Mouse (Mus musculus): ENCODE results near the gene Fam53b. TPM values are rescaled to one million over a fixed set of nuclear protein-coding genes. Genes with fewer than 3 reads are reported as not detected.

Fam53b gene
- 31.1 and 33.9 TPM in 2 replicates for polyA plus RNA-seq (2015; fragmentation: Nextera tagmentation; extraction: Ambion mirVana)

DNA sequence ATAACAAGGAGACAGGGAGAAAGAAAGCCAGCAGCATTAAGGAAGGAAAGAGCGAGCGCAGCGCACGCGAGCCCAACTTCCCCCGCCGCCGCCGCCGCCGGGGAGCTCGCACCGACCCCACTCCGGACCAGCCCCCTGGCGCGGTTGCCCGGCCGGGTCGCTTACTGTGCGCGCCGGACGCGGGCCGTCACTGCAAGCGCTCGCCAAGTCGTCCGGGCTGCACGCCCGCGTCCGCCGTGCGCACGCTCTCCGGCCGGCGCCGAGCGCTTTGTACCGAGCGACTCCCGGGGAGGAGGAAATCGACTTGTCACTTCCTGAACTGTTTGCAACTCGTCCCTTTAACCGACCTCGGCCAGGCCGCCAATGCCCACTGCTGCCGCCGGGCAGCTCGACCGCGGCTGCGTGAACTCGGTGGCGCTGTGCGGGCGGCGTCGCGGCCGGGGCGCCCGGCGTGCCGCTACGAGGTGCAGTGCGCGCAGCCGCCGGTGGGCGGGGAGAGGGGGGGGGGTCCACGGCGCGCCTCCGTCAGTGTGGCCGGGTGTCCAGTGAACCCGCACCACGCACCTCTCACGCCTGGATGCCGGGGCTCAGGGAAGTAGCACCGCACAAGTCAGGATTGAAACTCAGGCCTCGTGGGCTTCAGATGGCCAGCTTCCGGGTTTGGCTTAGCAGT, at the start of gene Fam53b:
Gene Fam53b, minus strand, starts transcription at position 471 of the 673 bp plus-strand sequence.
- Histone ChIP-seq H3K4me3 (peak within 1 kb of the TSS; percentile 77), H3K27ac (peak within 1 kb of the TSS; percentile 95), H3K36me3 (ENCODE audit: poor library complexity, severe bottlenecking) (no peaks in the 10 kb centered on the region), H3K4me1 (peaks cover 64% of the 10 kb centered on the region), H3K4me2 (peak within 1 kb of the TSS; percentile 72), H3K27me3 (no peaks in the 10 kb centered on the region), H3K9me3 (replicated peaks) (no peaks in the 10 kb centered on the region), H3K9ac (peak within 1 kb of the TSS; percentile 92)
- peak; percentile 57 for ATAC-seq
- WGBS: under 1% methylated on average over 69 of the region's 85 CpGs

DNA sequence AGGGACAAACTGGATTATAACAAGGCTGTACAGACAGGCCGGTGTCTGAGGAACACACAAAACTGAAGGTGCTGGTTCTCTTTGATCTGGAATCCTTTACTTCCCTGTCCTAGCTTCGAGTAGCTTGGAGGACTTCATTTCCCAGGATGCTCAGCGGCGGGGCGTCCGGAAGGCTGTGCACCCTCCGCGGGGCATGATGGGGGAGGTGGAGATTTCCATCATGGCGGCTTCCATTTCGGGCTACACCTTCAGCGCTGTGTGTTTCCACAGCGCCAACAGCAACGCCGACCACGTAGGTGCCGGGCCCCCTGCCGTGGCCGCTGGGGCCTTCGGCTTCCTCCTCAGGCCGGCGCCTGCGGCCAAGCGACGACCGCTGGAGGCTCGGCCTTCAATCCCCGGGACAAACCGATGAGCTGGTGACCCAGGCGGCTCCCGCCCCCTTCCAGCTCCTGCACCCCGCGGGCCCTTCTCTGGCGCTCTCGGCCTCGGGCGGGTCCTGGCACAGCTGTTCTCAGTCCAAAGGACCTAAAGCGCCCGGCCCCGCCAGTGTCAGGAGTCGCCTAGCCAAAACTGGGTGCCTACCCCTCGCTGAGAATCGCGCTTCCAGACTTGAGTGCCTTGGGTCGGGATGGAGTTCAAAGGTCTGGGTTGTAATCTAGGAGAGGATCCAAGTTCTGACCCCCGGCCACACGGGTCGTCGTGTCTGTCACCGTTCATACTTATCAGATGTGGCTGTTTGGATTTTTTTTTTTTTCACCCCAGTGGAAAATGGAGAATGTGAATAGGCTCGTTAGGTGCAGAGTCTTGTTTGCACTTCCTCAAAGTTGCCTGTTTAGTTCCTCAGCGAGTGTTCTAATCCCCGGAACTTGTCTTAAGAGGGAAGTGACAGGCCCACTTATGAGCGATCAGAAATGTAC, 45.6 kb upstream of the Fam53b start, which contains the start of gene Abraxas2:
Gene Abraxas2, plus strand, starts transcription at position 184 of the 917 bp plus-strand sequence.
- Histone ChIP-seq H3K27me3 (no peaks in the 10 kb centered on the region), H3K4me3 (peak within 1 kb of the TSS; percentile 93), H3K27ac (peak within 1 kb of the TSS; percentile 69), H3K9ac (peak within 1 kb of the TSS; percentile 92), H3K4me1 (peaks cover 18% of the 10 kb centered on the region), H3K9me3 (replicated peaks) (no peaks in the 10 kb centered on the region), H3K4me2 (peak within 1 kb of the TSS; percentile 88), H3K36me3 (ENCODE audit: poor library complexity, severe bottlenecking) (no peaks in the 10 kb centered on the region)
- peak; percentile 97 for ATAC-seq
- WGBS: under 1% methylated on average over 53 of the region's 53 CpGs

- no peak for ATAC-seq
- 78% methylated on average over 5 of the region's 5 CpGs for WGBS
Measured at GRCm38 (mm10) chr7:132858043-132858608, 44.4 kb upstream of the Fam53b start.

DNA sequence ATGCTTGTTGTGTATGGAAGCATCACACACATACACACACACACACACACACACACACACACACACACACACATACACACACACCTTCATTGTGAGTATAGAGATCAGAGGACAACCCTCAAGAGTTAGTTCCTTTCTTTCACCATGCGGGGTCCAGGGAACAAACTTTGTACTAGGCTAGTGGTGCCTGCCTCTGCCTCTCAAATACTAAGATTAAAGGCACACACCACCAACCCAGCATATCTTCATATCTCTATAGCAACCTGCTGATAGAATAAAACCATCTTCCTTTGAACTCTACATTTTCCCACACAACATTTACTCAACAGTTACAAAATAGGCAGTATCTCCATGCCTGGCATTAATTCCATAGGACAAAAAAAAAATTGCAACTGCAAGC, 42.4 kb upstream of the Fam53b start:
- H3K4me1 ChIP-seq: peaks cover 27% of the 10 kb centered on the region
- no peaks in the 10 kb centered on the region for H3K36me3 ChIP-seq (ENCODE audit: poor library complexity, severe bottlenecking)
- ATAC-seq: no peak
- no peaks in the 10 kb centered on the region for H3K9me3 ChIP-seq (replicated peaks)
- H3K9ac ChIP-seq: no peak overlapping the region
- H3K27ac ChIP-seq: no peak overlapping the region
- 67% methylated on average over 1 of the region's 1 CpGs for WGBS
- H3K4me2 ChIP-seq: no peak overlapping the region
- no peak overlapping the region for H3K4me3 ChIP-seq
- no peaks in the 10 kb centered on the region for H3K27me3 ChIP-seq

More at GRCm38 (mm10) chr7:132858043-132858608, 44.4 kb upstream of the Fam53b start:
- peaks cover 18% of the 10 kb centered on the region for H3K4me1 ChIP-seq
- H3K27me3 ChIP-seq: no peaks in the 10 kb centered on the region
- no peaks in the 10 kb centered on the region for H3K9me3 ChIP-seq (replicated peaks)
- no peak overlapping the region for H3K9ac ChIP-seq
- no peak overlapping the region for H3K27ac ChIP-seq
- no peaks in the 10 kb centered on the region for H3K36me3 ChIP-seq (ENCODE audit: poor library complexity, severe bottlenecking)
- no peak overlapping the region for H3K4me2 ChIP-seq
- no peak overlapping the region for H3K4me3 ChIP-seq

GRCm38 (mm10) chr7:132853946-132854345, 40.3 kb upstream of the Fam53b start:
- Histone ChIP-seq H3K27ac (no peak overlapping the region), H3K27me3 (no peaks in the 10 kb centered on the region), H3K9me3 (replicated peaks) (no peaks in the 10 kb centered on the region), H3K9ac (no peak overlapping the region), H3K4me2 (no peak overlapping the region), H3K4me3 (no peak overlapping the region), H3K4me1 (peaks cover 18% of the 10 kb centered on the region), H3K36me3 (ENCODE audit: poor library complexity, severe bottlenecking) (peaks cover 14% of the 10 kb centered on the region)
- 68% methylated on average over 4 of the region's 4 CpGs for WGBS
- no peak for ATAC-seq

DNA sequence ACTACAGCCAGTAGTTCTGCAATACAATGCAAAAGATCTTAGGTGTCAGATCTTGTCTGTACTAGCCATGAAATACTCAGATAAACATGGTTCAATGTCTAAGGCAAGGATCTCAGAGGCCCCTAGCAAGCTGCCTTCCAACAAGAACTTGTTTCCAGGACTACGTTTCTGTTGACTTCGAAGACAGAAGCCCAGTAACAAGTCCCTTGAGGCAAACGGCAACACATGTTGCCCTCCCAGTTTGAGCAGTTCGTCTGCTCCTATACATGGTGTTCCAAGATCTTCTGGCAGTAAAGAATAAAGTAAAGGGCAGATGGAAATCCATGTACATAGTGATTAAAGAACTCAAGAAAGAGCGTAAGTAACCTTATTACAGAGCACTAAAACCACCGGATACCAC, 39.7 kb upstream of the Fam53b start:
- H3K4me3 ChIP-seq: no peak overlapping the region
- no peaks in the 10 kb centered on the region for H3K9me3 ChIP-seq (replicated peaks)
- peaks cover 18% of the 10 kb centered on the region for H3K36me3 ChIP-seq (ENCODE audit: poor library complexity, severe bottlenecking)
- H3K9ac ChIP-seq: no peak overlapping the region
- H3K4me2 ChIP-seq: no peak overlapping the region
- H3K27ac ChIP-seq: no peak overlapping the region
- H3K4me1 ChIP-seq: peaks cover 15% of the 10 kb centered on the region
- no peaks in the 10 kb centered on the region for H3K27me3 ChIP-seq
- no peak for ATAC-seq
- WGBS: 83% methylated on average over 6 of the region's 6 CpGs

DNA sequence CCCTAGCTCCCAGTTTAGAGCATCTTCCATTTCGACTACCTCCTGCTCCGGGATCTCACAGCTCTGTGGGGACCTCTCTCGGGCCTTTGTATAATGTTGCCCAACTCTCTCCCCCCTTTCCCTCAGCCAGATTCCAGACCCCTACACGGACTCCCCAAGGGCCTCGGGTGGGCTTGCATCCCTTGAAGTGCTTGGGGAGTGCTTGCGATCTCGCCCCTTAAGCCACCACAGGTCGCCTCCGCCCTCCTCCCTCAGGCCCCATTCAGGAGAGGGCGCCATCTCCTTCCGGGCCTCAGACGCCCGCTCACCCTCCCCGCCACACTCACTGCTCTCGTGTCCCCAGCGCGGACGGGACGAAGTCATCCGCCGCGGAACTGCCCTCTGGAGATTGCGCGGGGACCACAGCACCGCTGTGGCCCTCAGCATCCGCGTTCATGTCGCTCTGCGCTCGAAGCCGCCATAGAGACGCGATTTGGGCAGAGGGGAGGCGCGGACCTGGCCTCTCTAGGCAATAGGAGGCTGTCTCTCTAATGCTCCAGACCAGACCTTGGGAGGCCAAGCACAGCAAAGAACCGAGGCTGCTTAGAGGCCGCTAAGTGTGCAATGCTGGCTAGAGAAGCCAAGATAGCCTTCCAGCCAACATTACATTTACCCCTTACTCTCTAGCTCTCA, 38.6 kb upstream of the Fam53b start, which contains the start of gene Eef1akmt2:
Gene Eef1akmt2, minus strand, starts transcription at position 501 of the 672 bp plus-strand sequence.
- Histone ChIP-seq H3K27ac (peak within 1 kb of the TSS; percentile 99), H3K9ac (peak within 1 kb of the TSS; percentile 95), H3K4me1 (peaks cover 15% of the 10 kb centered on the region), H3K27me3 (no peaks in the 10 kb centered on the region), H3K4me2 (peak within 1 kb of the TSS; percentile 70), H3K9me3 (replicated peaks) (no peaks in the 10 kb centered on the region), H3K36me3 (ENCODE audit: poor library complexity, severe bottlenecking) (peaks cover 28% of the 10 kb centered on the region), H3K4me3 (peak within 1 kb of the TSS; percentile 85)
- 1% methylated on average over 36 of the region's 37 CpGs for WGBS
- ATAC-seq: peak; percentile 98

DNA sequence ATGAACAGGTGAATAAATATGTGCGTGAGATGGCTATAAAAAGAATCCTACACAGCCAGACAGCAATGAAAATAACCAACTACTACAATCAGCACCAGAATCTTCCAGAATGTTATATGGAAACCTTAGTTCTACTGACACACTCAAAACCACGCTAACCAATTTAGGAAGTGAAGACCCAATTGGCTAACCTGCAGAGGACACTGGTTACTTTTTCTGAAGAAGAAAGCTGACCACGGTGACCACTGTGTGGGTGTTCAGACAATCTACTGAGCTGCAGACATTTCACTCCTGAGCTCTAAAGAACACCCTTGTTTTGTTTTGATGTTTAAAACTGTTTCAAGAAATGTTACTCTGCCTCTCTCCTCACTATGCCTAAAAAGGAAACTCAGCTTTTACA, 29.5 kb upstream of the Fam53b start:
- Histone ChIP-seq H3K9ac (no peak overlapping the region), H3K36me3 (ENCODE audit: poor library complexity, severe bottlenecking) (peaks cover 52% of the 10 kb centered on the region), H3K27ac (no peak overlapping the region), H3K4me3 (no peak overlapping the region), H3K9me3 (replicated peaks) (no peaks in the 10 kb centered on the region), H3K4me1 (no peaks in the 10 kb centered on the region), H3K4me2 (no peak overlapping the region), H3K27me3 (no peaks in the 10 kb centered on the region)
- ATAC-seq: no peak
- 87% methylated on average over 3 of the region's 3 CpGs for WGBS

- no peaks in the 10 kb centered on the region for H3K27me3 ChIP-seq
- 89% methylated on average over 1 of the region's 1 CpGs for WGBS
- no peak overlapping the region for H3K9ac ChIP-seq
- no peaks in the 10 kb centered on the region for H3K9me3 ChIP-seq (replicated peaks)
- H3K4me3 ChIP-seq: no peak overlapping the region
- H3K4me2 ChIP-seq: no peak overlapping the region
- H3K36me3 ChIP-seq (ENCODE audit: poor library complexity, severe bottlenecking): peaks cover 46% of the 10 kb centered on the region
- H3K27ac ChIP-seq: no peak overlapping the region
- ATAC-seq: no peak
- H3K4me1 ChIP-seq: no peaks in the 10 kb centered on the region
Measured at GRCm38 (mm10) chr7:132842455-132842854, 28.8 kb upstream of the Fam53b start.

- ATAC-seq: no peak
- WGBS: 86% methylated on average over 5 of the region's 5 CpGs
- Histone ChIP-seq H3K27me3 (no peaks in the 10 kb centered on the region), H3K36me3 (ENCODE audit: poor library complexity, severe bottlenecking) (peaks cover 39% of the 10 kb centered on the region), H3K4me3 (no peak overlapping the region), H3K9ac (no peak overlapping the region), H3K4me2 (no peak overlapping the region), H3K9me3 (replicated peaks) (no peaks in the 10 kb centered on the region), H3K4me1 (no peaks in the 10 kb centered on the region), H3K27ac (no peak overlapping the region)
Measured at GRCm38 (mm10) chr7:132841287-132841686, 27.6 kb upstream of the Fam53b start.

DNA sequence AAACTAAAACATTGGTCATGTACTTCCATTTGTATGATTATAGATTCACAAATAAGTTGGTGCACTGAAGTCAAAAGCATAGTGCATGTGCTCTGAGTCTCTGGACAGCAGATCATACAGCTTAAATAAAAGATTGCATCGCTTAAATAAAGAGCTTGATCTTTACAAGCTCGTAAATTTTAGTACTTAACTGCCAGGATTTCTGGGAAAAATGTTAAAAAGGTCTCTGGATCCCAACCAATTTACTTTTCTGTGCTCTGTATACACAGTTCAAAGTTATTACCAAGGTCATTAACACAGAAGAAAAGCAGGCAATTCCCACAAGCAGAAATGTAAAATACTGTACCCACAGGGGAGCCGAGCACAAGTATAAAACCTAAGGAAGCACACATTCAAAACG, 17.3 kb upstream of the Fam53b start:
- Histone ChIP-seq H3K4me2 (no peak overlapping the region), H3K4me1 (0 out of 2 replicates have a peak, but pooled peaks cover 6% of the 10 kb centered on the region), H3K9me3 (replicated peaks) (no peaks in the 10 kb centered on the region), H3K9ac (no peak overlapping the region), H3K36me3 (ENCODE audit: poor library complexity, severe bottlenecking) (peaks cover 57% of the 10 kb centered on the region), H3K27me3 (no peaks in the 10 kb centered on the region), H3K4me3 (no peak overlapping the region), H3K27ac (no peak overlapping the region)
- no peak for ATAC-seq
- 56% methylated on average over 4 of the region's 4 CpGs for WGBS

All from forebrain, embryonic 13.5 days (tissue).